Mouse (Mus musculus): ENCODE measurements around the gene Cand1. TPM values are rescaled to one million over a fixed set of nuclear protein-coding genes. Genes with fewer than 3 reads are reported as not detected.

The Cand1 gene
- polyA plus RNA-seq, 1 experiment = 37.4 TPM

- no peak for DNase-seq (ENCODE audit: low read depth)
Observed at GRCm38 (mm10) chr10:119211251-119211650, 28.6 kb downstream of the Cand1 start.

GRCm38 (mm10) chr10:119206309-119206932 is 33.4 kb downstream of the Cand1 start:
- no peak for DNase-seq (ENCODE audit: low read depth)

GRCm38 (mm10) chr10:119205229-119205628 is 34.6 kb downstream of the Cand1 start:
- DNase-seq (ENCODE audit: low read depth) = no peak

- DNase-seq (ENCODE audit: low read depth) = no peak
Observed at GRCm38 (mm10) chr10:119204334-119204946, 35.4 kb downstream of the Cand1 start.

GRCm38 (mm10) chr10:119199864-119200263 is 40.0 kb downstream of the Cand1 start:
- no peak for DNase-seq (ENCODE audit: low read depth)

GRCm38 (mm10) chr10:119198186-119198880 is 41.5 kb downstream of the Cand1 start:
- no peak for DNase-seq (ENCODE audit: low read depth)

- no peak for DNase-seq (ENCODE audit: low read depth)
Observed at GRCm38 (mm10) chr10:119197621-119198150, 42.2 kb downstream of the Cand1 start.

GRCm38 (mm10) chr10:119192598-119193372 is 47.1 kb downstream of the Cand1 start:
- DNase-seq (ENCODE audit: low read depth) = no peak

- no peak for DNase-seq (ENCODE audit: low read depth)
Observed at GRCm38 (mm10) chr10:119187720-119188119, 52.1 kb downstream of the Cand1 start.

- DNase-seq (ENCODE audit: low read depth) = no peak
Observed at GRCm38 (mm10) chr10:119169656-119170055, 70.2 kb downstream of the Cand1 start.

GRCm38 (mm10) chr10:119169237-119169636 is 70.6 kb downstream of the Cand1 start:
- DNase-seq (ENCODE audit: low read depth) = no peak

- DNase-seq (ENCODE audit: low read depth) = no peak
Observed at GRCm38 (mm10) chr10:119168791-119169190, 71.1 kb downstream of the Cand1 start.

- DNase-seq (ENCODE audit: low read depth) = no peak
Observed at GRCm38 (mm10) chr10:119167858-119168257, 72.0 kb downstream of the Cand1 start.

GRCm38 (mm10) chr10:119165051-119165450 is 74.8 kb downstream of the Cand1 start:
- DNase-seq (ENCODE audit: low read depth) = no peak

- DNase-seq (ENCODE audit: low read depth) = no peak
Observed at GRCm38 (mm10) chr10:119161820-119162382, 78.0 kb downstream of the Cand1 start.

GRCm38 (mm10) chr10:119160161-119160560 is 79.7 kb downstream of the Cand1 start:
- peak; percentile 83 for DNase-seq (ENCODE audit: low read depth)

GRCm38 (mm10) chr10:119149261-119149660 is 90.6 kb downstream of the Cand1 start:
- DNase-seq (ENCODE audit: low read depth) = no peak

All from gonadal fat pad, adult 2 months (tissue).